Mouse (Mus musculus): ENCODE results near the gene Ifi209.
"Not testable (repeated sequence)": the region's sequence is repeated elsewhere in the genome, so short reads cannot be mapped to it uniquely, and the experiment has no call there.

DNA sequence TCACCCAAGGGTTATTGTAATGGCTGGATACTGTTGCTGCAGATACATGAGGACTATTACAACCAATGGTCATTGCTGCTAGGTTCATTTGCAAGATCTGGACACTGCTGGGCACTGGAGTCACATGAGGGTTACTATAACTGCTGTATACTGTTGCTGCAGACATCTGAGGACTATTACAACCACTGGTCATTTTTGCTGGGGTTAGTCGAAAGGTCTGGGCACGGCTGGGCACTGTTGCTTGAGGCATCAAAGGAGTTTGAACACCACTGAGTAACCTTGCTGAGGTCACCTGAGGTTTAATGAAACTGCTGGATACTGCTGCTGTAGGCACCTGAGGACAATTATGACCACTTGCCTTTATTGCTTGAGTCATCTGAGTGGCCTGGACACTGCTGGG is 41.0 kb upstream of the Ifi209 start:
- TF ChIP-seq CTCF (IDR thresholded peaks at IDR 0.05; ENCODE audit: low read depth, low read length); POLR2A (IDR thresholded peaks at IDR 0.05; ENCODE audit: borderline replicate concordance, low read depth, low read length): not testable (repeated sequence)
